Mouse (Mus musculus) limb, embryonic 12.5 days (tissue): ENCODE measurements at regions not wholly inside any gene's neighbourhood (a gene's known extent, or its start where the extent isn't known, plus 50 kb on each side); places are given as distances from the start of the nearest gene placed in this dataset.

Experiments
- ATAC-seq: fragments of 200-750 bp; cut with Nextera tagmentation; 2 replicates; pipeline ENCODE4 v1.8.0; 2017; ENCODE audit warnings: low read depth, moderate TSS enrichment; ENCODE audit not compliant: insufficient number of reproducible peaks, insufficient read depth, low FRiP score, low TSS enrichment
- H3K27ac ChIP-seq: fragments of 300-500 bp; sonication (generic); 2 replicates; pipeline ENCODE4 v1.5.1; 2016; ENCODE audit warnings: mild to moderate bottlenecking, moderate library complexity
- H3K27me3 ChIP-seq: fragments of 300-500 bp; sonication (generic); 2 replicates; pipeline ENCODE4 v1.6.1; 2016; ENCODE audit warnings: mild to moderate bottlenecking, moderate library complexity
- H3K36me3 ChIP-seq: fragments of 300-500 bp; sonication (generic); 2 replicates; pipeline ENCODE4 v1.6.1; 2016; ENCODE audit warnings: mild to moderate bottlenecking, moderate library complexity
- H3K4me1 ChIP-seq: fragments of 300-500 bp; sonication (generic); replicated peaks from 2 replicates; pipeline ENCODE4 v1.6.1; 2016
- H3K4me2 ChIP-seq: fragments of 300-500 bp; sonication (generic); 2 replicates; pipeline ENCODE4 v1.6.1; 2016; ENCODE audit warnings: mild to moderate bottlenecking, moderate library complexity
- H3K4me3 ChIP-seq: fragments of 300-500 bp; sonication (generic); replicated peaks from 2 replicates; pipeline ENCODE4 v1.5.1; 2016; ENCODE audit warnings: mild to moderate bottlenecking
- H3K9ac ChIP-seq: fragments of 300-500 bp; sonication (generic); replicated peaks from 2 replicates; pipeline ENCODE4 v1.6.1; 2016; ENCODE audit warnings: mild to moderate bottlenecking, moderate library complexity
- H3K9me3 ChIP-seq: fragments of 300-500 bp; sonication (generic); 2 replicates; pipeline ENCODE4 v1.6.1; 2016; ENCODE audit warnings: mild to moderate bottlenecking, moderate library complexity
- WGBS: fragments of 180-500 bp; shearing (Covaris S2); methylation state at CpG from one replicate; pipeline ENCODE4 v1.1.7; 2016; 5-methylcytosine and 5-hydroxymethylcytosine counted together

GRCm38 (mm10) chr2:93115303-93115702, 69.3 kb upstream of the Prdm11 start:
- WGBS = 32% methylated on average over 3 of the region's 3 CpGs

GRCm38 (mm10) chr2:93113929-93114328, 68.0 kb upstream of the Prdm11 start:
- no peak overlapping the region for H3K4me3 ChIP-seq
- H3K9me3 ChIP-seq = no peaks in the 10 kb centered on the region
- no peak overlapping the region for H3K4me2 ChIP-seq
- no peak for ATAC-seq
- no peak overlapping the region for H3K9ac ChIP-seq
- H3K4me1 ChIP-seq = peaks cover 13% of the 10 kb centered on the region
- no peaks in the 10 kb centered on the region for H3K36me3 ChIP-seq
- H3K27me3 ChIP-seq = peaks cover 12% of the 10 kb centered on the region
- H3K27ac ChIP-seq = no peak overlapping the region
- WGBS = 78% methylated on average over 7 of the region's 7 CpGs

More at GRCm38 (mm10) chr2:93115303-93115702, 69.3 kb upstream of the Prdm11 start:
- Histone ChIP-seq H3K36me3 (no peaks in the 10 kb centered on the region), H3K9ac (no peak overlapping the region), H3K27me3 (peaks cover 12% of the 10 kb centered on the region), H3K27ac (peak overlapping the region; percentile 45; the same call in 1 of the 2 replicates), H3K4me2 (no peak overlapping the region), H3K4me3 (no peak overlapping the region), H3K4me1 (peaks cover 15% of the 10 kb centered on the region), H3K9me3 (no peaks in the 10 kb centered on the region)
- no peak for ATAC-seq

GRCm38 (mm10) chr2:93112320-93112719, 66.4 kb upstream of the Prdm11 start:
- no peak overlapping the region for H3K4me3 ChIP-seq
- 35% methylated on average over 7 of the region's 7 CpGs for WGBS
- H3K36me3 ChIP-seq = no peaks in the 10 kb centered on the region
- no peaks in the 10 kb centered on the region for H3K9me3 ChIP-seq
- no peak overlapping the region for H3K4me2 ChIP-seq
- no peak for ATAC-seq
- H3K9ac ChIP-seq = no peak overlapping the region
- H3K27me3 ChIP-seq = peaks cover 10% of the 10 kb centered on the region
- H3K27ac ChIP-seq = no peak overlapping the region
- H3K4me1 ChIP-seq = peaks cover 12% of the 10 kb centered on the region

- no peak overlapping the region for H3K4me2 ChIP-seq
- H3K36me3 ChIP-seq = no peaks in the 10 kb centered on the region
- H3K27me3 ChIP-seq = peaks cover 16% of the 10 kb centered on the region
- WGBS = 79% methylated on average over 5 of the region's 5 CpGs
- no peak overlapping the region for H3K27ac ChIP-seq
- no peak overlapping the region for H3K4me3 ChIP-seq
- no peak for ATAC-seq
- H3K4me1 ChIP-seq = peaks cover 10% of the 10 kb centered on the region
- H3K9me3 ChIP-seq = no peaks in the 10 kb centered on the region
- H3K9ac ChIP-seq = no peak overlapping the region
These were observed 64.9 kb upstream of the Prdm11 start for GRCm38 (mm10) chr2:93110898-93111297.

- Histone ChIP-seq H3K9me3 (no peaks in the 10 kb centered on the region), H3K9ac (no peak overlapping the region), H3K36me3 (no peaks in the 10 kb centered on the region), H3K4me3 (no peak overlapping the region), H3K4me2 (no peak overlapping the region), H3K27ac (no peak overlapping the region), H3K27me3 (peaks cover 16% of the 10 kb centered on the region), H3K4me1 (no peaks in the 10 kb centered on the region)
- WGBS = 55% methylated on average over 6 of the region's 6 CpGs
- no peak for ATAC-seq
These were observed 60.6 kb upstream of the Prdm11 start for GRCm38 (mm10) chr2:93106581-93106980.

- H3K27ac ChIP-seq = no peak overlapping the region
- ATAC-seq = no peak
- 77% methylated on average over 8 of the region's 8 CpGs for WGBS
These were observed 56.0 kb upstream of the Prdm11 start for GRCm38 (mm10) chr2:93101991-93102390.

GRCm38 (mm10) chr2:93099780-93100179, 53.8 kb upstream of the Prdm11 start:
- Histone ChIP-seq H3K4me2 (no peak overlapping the region), H3K9ac (no peak overlapping the region), H3K36me3 (no peaks in the 10 kb centered on the region), H3K4me3 (no peak overlapping the region), H3K27me3 (no peaks in the 10 kb centered on the region), H3K4me1 (peaks cover 12% of the 10 kb centered on the region; the same call in 1 of the 2 replicates), H3K27ac (no peak overlapping the region), H3K9me3 (no peaks in the 10 kb centered on the region)
- 41% methylated on average over 3 of the region's 3 CpGs for WGBS
- ATAC-seq = no peak

More at GRCm38 (mm10) chr2:93101991-93102390, 56.0 kb upstream of the Prdm11 start:
- no peak overlapping the region for H3K4me3 ChIP-seq
- H3K9me3 ChIP-seq = no peaks in the 10 kb centered on the region
- no peak overlapping the region for H3K9ac ChIP-seq
- no peak overlapping the region for H3K4me2 ChIP-seq
- H3K27me3 ChIP-seq = peaks cover 3% of the 10 kb centered on the region; the same call in 1 of the 2 replicates
- peaks cover 12% of the 10 kb centered on the region; the same call in 1 of the 2 replicates for H3K4me1 ChIP-seq
- no peaks in the 10 kb centered on the region for H3K36me3 ChIP-seq

GRCm38 (mm10) chr2:93097016-93097415, 51.0 kb upstream of the Prdm11 start:
- no peak overlapping the region for H3K4me3 ChIP-seq
- H3K9me3 ChIP-seq = no peaks in the 10 kb centered on the region
- H3K9ac ChIP-seq = no peak overlapping the region
- no peak overlapping the region for H3K4me2 ChIP-seq
- peaks cover 12% of the 10 kb centered on the region; the same call in 1 of the 2 replicates for H3K4me1 ChIP-seq
- H3K27ac ChIP-seq = no peak overlapping the region
- ATAC-seq = no peak
- 98% methylated on average over 2 of the region's 2 CpGs for whole genome bisulfite sequencing
- no peaks in the 10 kb centered on the region for H3K36me3 ChIP-seq
- no peaks in the 10 kb centered on the region; the same call in 1 of the 2 replicates for H3K27me3 ChIP-seq

GRCm38 (mm10) chr2:93096078-93096729, 50.2 kb upstream of the Prdm11 start:
- peaks cover 12% of the 10 kb centered on the region; the same call in 1 of the 2 replicates for H3K4me1 ChIP-seq
- no peak overlapping the region for H3K9ac ChIP-seq
- ATAC-seq = no peak
- no peaks in the 10 kb centered on the region for H3K9me3 ChIP-seq
- no peak overlapping the region for H3K4me2 ChIP-seq
- no peak overlapping the region for H3K4me3 ChIP-seq
- no peaks in the 10 kb centered on the region for H3K36me3 ChIP-seq
- WGBS = 78% methylated on average over 6 of the region's 6 CpGs
- no peaks in the 10 kb centered on the region; the same call in 1 of the 2 replicates for H3K27me3 ChIP-seq
- no peak overlapping the region for H3K27ac ChIP-seq
